Mouse (Mus musculus) brain, adult 2 months (tissue): ENCODE results near the gene Mydgf.

Experiments used
- DNase-seq: peaks from one replicate; pipeline ENCODE4 v3.0.0; 2011; ENCODE audit warnings: low read depth, low spot score

Gene Mydgf

DNA sequence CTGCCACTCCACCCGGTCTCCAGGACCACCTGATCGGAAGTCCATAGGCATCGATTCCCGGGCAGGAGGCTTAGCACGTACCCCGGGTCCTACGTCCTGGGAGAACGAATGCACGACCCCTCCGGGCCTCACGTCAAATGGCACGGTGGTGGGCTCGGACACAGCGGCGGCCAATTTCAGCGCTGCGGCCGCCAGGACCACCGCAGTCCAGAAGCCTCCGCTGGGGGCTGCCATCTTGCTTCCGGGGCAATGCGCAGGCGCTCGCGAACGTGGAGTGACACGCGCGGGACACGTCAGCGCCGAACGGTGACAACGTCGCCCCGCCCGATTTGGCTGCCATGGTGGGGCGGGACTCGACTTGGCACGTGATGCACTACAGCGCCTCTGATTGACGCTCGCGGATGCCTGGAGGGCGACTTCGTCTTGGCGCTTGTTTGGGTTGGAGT, at the start of gene Mydgf:
Gene Mydgf, minus strand, starts transcription at position 263 of the 446 bp plus-strand sequence.
- DNase-seq, result peak; percentile 97

DNA sequence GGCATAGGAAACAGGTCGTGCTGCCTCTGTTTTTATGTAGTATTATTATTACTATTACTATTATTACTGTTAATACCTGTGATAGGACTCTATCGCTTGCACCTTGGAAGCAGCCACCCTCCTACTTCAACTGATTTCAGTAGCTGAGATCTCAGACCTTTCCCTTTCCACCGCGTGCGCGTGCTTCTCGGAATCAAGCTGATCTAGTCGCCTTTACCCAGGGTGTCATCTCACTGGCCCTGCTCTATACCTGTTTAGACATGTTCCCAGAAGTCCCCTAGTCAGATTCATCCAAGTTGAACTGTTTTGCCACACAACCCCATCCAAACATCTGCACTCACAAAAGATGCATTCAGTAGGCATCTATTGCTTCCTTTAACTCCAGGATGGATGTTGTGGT, 49.7 kb upstream of the Mydgf start:
- DNase-seq, result peak; percentile 13

DNA sequence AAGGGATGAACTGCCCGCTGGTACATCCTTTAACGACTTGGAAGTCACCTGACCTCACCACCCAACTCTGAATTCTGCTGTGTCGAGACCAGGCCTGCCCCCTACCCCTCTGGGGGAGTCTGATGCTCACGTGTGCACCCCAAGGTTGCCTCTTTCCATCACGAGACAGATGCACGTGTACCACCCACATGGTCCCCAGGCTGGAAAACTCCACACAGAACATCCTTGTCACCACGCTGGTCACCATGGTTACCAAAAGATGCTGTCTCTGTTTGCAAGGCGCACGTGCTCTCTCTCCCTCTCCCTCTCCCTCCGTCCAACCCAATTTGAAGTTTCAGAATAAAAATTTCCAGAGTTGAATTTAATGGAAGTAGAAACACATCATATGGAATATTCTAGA, 46.2 kb upstream of the Mydgf start:
- peak; percentile 91 for DNase-seq

DNA sequence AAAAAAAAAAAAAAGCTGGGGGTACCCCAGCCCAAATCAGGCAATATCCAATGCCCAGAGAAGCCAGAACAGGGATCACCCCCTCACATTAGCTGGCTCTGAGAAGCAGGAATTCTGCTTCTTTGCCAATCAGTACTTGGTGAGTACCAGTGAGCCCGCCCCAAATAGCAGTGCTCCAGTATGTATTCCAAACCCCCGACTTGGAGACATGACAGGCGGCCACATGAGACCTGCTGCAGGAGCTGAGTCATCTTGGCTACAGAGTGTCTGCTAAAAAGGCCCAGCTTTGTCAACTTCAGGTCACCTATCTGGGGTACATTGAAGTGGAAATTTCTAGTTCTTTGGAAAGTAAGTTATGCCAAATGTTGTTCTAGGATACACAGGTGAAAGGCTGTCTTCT, 42.8 kb upstream of the Mydgf start:
- peak; percentile 32 for DNase-seq

DNA sequence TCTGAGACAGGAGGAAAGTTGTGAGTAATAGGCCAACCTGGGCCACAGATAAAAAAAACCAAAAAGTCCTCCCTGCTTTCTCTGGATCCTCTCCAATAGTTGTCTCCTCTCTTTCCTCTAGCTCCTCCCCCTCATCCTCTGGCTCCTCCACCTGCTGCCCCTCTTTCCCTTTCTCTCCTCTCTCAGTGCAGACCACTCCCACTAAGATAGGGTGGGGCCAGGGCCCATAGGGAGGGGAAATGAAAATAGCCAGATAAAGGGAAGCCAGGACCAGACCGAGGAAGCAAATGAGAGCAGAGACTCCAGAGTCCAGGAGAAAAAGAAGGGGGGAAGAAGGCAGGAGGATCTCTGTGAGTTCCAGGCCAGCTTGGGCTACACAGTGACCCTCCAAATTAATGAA, 41.2 kb upstream of the Mydgf start:
- DNase-seq, result no peak

DNA sequence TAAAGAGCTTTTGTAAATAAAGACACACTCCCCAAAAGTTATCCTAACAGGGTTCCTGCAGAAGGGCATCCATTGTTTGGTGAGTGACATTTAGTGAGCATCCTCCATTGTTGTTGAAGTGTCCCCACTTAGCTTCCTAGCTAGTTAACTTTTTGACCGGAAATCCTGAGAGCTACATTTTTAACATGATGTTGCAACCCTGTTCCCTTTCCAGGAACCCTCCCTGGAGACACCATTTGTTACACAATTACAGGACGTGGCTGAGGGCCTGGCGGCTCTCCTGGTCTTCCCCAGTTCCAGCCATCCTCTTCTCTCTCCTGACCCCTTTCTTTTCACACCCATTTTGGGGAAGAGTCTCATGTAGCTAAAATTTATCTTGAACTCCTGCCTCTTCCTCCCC, 36.1 kb upstream of the Mydgf start:
- no peak for DNase-seq

DNA sequence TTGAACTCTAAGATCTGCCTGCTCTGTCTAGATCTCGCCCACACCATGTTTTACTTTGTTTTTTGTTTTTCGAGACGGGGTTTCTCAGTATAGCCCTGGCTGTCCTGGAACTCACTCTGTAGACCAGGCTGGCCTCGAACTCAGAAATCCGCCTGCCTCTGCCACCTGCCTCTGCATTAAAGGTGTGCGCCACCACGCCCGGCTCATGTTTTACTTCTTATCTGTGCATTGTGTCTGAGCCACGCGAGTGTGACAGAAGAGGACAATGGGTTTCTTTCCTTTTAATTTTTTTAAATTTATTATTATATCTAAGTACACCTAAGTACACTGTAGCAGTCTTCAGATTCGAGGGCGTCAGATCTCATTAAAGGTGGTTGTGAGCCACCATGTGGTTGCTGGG, 35.5 kb upstream of the Mydgf start:
- no peak for DNase-seq

DNA sequence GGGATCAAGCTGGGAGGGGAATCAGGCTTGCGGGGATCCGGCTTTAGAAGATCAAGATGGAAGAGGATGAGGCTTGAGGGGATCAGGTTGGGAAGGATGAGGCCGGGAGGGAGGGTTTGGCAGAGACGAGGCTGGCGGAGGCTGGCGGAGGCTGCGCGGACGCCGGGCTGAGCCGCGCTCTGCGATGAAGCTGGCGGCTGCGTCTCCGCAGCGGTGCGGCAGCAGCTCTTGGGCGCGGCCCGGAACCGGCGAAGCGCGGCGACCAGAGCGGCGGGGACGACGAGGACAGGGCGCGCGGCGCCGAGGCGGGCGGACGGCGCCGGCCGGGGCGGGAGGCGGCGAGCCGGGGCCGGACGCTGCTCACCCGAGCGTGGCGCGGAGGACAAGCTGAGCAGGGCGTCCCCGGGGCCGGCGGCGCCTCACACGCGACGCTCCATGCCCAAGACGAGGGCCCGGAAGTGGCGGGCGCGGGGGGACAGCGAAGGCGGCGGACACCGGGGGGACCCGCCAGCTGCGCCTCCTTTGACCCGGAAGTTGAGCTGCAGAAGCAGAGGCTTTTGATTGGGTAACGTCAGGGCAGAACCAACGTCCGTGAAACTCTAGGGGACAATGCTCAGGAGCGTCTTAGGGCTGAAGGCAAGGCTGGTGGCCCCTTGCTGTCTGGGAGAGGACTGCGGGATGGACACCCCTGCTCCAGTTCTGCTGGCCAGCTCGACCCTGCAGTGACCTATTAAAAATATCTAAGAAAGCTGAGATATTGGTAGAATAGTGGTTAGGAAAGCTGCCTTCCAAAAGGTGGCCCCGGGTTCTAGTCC, 34.9 kb upstream of the Mydgf start, which contains the start of gene Dpp9:
Gene Dpp9, minus strand, starts transcription at position 529 of the 815 bp plus-strand sequence.
- DNase-seq, result peak; percentile 100

DNA sequence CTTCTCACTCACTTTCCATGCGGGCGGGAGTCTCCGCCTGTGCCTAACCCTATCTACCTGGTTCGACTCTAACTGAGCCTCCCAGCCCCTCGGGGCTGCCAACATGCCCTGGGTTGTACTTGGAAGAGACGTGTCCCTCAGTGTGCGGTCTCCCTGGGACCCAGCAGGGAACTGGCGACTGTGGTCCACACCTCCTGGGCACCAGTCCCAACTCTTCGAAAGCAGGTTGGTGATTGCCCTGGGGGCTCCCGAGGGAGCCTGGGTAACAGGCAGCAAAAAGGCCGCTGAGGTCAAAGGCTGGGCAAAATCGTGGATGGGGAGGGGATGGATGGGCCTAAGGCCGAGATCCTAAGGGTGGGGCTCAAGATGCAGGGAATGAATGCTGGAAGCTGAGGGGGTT, 34.0 kb upstream of the Mydgf start:
- no peak for DNase-seq

DNA sequence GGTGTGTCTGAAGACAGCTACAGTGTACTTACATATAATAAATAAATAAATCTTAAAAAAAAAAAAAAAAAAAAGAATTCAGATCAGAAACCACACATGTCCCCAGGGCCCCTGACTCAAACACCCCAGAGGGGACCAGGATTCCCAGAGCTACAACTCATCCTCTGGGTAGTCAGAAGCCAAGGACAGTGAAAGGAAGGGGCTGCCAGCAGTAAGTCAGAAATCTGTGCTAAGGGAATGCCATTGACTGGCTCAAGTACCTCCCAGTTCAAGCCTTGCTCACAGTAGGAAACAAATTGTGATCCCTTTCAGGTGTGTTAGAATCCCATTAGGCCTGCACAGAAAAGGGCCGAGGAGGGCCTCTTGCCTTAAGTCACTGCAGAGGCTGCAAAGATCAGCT, 30.5 kb upstream of the Mydgf start:
- no peak for DNase-seq

DNA sequence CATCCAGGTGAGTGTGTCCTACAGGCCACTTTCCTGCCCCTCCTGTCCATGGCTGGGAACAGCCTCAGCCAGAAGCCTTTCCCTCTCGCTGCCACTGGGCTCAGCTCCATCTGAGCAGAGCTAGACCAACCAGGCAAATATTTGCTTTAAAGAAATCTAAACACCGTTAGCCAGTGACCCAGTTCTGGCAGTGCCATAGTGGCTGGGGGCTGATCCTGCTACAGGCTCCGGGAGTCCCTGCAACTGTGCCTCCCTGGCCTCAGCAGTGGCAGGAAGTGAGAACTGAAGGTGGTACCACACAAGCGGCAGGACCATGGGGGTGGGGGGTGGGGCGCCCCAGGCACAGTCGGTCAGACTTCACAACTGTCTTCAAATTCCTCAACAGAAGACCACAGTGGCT, 29.0 kb upstream of the Mydgf start:
- no peak for DNase-seq

DNA sequence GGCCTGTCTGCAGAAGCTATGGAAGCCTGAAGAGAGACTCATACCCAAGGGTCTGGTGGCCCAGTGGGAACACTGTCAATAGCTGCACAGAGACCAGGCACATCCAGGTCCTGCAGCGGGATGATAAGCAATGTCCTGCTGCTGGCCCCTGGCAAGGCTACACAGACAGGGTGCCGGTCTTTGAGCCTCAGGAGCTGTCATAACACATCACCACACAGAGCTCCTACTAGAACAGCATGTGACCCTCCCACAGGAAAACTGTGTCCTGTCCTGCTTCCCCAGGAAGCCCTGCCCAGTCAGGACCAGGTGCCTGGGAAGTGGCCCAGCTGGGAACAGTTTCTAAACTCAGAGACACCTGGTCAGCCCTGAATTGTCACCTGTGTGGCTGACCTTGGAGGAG, 27.4 kb upstream of the Mydgf start:
- no peak for DNase-seq

DNA sequence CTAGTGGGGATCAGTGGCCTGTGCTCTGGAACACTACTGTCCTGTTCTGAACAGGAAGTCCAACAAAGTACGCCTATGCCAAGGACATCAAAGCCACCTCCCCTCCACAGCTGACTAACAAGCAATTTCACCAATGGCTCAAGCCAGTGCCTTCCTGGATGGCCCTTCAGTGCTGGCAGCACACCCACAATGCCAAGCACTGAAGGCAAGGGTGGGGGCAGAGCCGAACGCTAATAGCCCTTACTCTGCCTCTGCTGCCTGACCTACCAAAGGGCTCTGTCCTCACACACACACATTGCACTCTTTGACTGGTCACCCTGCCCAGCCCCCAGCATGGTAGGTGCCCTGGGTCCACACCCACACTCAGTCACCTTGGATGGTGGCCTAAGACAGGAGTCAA, 25.1 kb upstream of the Mydgf start:
- no peak for DNase-seq

DNA sequence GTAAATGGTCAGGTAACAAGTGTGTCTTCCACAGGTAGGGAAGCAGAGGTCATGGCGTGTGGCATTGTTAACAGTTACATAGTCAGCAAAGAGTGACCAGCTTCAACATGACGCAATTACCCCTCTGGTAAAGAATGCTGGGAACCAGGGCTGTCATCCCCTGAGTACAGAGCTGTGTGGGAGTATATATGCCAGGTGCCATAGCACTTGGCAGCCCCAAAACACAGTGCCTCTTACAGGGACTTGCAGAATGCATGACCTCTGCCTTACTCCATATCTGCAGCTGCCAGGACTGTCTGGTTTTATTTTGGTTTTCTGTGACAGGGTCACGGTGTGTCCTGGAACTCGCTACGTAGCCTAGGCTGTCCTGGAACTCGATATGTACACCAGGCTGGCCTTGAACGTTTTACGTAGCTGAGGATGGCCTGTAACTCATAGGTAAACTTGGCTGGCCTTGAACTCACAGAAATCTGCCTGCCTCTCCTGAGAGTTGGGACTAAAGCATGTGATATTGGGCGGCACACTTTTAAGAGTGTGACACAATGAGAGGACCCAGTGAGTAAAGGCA, 24.3 kb upstream of the Mydgf start:
- DNase-seq, result no peak

DNA sequence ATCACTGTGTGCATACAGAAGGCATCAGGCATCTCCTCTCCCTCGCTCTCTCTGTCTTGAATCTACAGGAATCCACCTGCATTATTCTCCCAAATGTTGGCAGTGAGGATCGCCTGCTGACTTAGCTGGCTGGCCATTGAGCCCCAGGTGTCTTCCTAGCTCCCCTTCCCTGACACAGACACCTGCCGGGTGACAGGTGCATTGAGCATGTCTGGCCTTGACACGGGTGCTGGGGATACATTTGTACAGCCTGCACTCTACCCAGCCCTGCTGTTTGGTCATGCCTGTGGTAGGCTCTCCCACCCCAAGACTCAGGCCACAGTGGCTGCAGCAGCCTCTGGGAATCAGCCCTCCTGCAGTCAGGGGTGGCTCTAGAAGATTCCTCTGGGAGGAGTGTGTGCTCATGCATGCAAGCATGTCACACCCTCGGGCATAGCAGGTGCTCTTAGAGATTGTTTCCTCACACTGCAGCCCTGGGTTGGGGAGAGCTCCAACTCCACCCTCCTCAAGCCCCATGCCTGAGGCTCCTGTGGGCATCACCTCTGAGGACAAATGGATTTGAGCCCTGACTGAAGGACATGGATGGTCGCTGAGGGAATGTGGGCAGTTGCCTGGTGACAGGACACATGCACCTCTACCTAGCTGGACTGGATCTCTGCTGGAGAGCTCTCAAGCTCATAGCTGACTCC, 23.4 kb upstream of the Mydgf start:
- DNase-seq, result no peak

DNA sequence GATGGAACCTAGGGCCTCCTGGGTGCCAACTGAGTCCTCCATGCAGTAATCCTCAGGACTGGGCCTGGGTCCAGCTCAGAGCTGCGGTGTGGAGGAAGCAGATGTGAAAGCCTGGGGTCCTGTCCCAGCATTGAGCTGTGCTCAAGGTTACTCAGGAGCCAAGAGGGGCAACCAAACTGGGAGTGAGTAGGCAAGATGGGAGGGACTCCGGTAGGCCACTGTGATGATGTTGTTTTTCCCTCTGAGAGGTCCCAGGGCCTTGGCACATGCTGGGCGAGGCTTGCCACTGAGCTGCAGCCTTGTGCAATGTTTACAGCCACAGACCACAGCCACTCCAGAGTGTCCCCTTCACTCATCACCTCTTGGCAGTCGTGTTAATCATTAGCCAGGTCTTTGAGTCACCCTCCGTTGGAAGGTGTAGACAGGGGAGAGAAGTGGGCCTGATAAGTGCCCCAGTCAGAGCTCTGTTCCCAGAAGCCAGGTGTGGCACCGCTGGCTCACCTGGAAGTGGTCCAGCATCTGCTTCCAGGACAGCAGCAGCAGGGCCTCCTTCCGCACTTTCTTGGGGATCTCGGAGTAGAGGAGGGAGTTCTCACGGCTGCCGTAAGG, 22.7 kb upstream of the Mydgf start:
- DNase-seq, result no peak

DNA sequence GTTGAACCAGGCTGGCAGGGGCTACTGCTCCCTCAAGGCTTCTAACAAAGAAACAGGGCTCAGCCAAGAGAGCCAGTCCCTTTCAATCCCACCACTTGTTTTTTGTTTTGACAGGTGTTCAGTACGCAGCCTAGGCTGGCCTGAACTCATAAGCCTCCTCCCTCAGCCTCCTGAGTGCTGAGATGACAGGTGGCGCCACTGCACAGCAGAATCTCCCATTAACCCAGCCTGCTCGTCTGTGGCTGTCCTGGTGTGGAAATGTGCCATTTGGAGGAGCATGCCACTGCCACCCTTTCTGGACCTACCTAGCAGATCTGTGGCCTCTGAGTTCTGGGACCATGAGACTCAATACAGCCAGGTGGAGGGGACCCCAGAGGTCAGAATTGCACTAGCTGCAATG, 20.0 kb upstream of the Mydgf start:
- DNase-seq, result no peak

DNA sequence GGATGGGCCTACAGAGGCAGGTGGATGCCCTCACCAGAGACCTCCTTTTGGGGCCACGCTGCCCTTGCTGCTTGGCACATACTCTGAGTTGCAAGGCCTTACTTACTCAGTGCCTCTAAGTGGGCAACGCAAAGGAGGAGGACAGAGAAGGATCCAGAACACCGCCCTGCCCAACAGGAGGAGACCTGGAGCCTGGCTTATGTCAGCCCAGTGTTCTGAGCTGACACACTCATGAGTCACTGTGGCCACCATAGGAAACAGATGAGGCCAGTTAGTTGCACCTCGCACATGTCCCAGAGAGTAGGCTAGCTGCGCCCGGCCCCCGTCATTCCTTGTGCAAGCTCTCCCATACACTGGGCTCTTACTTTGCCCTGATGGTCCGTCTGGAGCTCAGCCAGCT, 18.8 kb upstream of the Mydgf start:
- no peak for DNase-seq

DNA sequence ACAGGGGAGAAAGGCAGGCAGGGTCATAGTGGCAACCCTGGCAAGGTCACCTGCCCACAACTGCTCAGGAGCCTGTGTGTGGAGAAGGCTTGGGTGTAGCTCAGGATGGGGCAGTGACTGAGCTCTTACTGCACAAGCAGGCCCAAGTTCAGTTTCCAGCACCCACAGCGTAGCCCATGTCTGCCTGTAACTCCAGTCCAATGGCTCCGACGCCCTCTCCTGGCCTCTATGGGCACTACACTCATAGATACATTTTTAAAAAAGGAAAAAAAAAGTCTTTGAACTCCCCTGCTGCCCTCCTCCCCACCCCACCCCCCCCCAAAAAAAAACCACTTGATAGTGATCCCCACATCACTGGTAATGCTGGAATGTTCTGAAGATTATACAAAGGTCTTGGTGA, 17.9 kb upstream of the Mydgf start:
- DNase-seq, result no peak

DNA sequence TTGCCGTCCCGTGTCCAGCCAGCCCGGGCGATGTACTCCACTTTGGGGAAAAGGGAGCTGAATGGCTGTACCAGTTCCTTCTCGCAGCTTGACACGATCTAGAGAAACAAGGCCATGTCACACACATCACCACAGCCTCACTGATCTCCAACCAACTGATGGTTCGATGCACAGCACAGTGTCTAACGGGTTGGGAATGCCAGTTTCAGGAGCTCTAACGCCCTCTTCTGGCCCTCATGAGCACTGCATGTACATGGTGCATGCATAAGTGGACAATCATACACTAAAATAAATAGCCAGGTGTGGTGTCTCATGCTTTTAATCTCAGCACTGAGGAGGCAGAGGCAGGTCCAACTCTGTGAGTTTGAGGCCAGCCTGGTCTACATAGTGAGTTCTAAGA, 16.9 kb upstream of the Mydgf start:
- DNase-seq, result no peak

DNA sequence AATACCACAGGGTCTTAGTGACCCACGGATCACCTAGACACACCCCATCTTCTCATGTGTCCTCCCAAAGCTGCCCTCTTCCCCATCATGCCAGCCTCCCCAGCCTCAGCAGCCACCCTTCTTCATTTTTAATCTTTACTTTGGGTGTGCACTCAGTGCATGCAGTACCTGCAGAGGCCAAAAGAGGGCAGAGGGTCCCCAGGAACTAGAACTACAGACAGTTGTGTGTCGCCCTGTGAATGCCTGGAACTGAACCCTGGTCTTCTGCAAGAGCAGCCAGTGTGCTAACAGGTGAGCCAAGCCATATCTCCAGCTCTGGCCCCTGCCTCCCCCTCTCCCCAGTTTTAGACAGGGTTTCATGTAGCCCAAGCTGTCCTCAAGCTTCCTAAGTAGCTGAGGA, 13.1 kb upstream of the Mydgf start:
- no peak for DNase-seq

DNA sequence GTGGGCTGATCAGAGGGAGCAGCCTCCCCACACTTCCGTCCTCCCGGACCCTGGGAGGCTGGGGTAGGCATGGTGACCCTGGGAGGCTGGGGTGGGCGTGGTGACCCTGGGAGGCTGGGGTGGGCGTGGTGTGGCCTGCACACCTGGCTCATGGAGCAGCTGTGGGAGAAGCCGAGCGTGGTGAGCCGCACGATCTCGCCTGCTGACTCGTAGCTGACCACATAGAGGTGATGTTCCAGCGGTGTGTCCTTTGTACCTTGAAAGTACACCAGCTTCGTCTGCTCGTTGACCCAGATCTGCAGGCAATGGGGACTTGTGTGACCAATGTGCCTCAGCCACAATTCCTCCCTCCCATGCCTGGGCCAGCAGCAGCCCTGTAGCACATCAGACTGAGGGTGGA, 11.0 kb upstream of the Mydgf start:
- peak; percentile 18 for DNase-seq
